Mouse (Mus musculus) heart, adult 9 months (tissue): Measurements from ENCODE around the gene Rbfox1.
A peak's percentile ranks its signal among the peaks of the same experiment; 100 is the strongest.

Experiments
- DNase-seq, 2 experiments: peaks; one replicate each; pipeline ENCODE4 v3.0.0; 2022; ENCODE audit warnings: low spot score in 2 of 2

The Rbfox1 gene

GRCm38 (mm10) chr16:5884746-5885689 is at the start of gene Rbfox1:
Gene Rbfox1, plus strand, starts transcription at chr16:5885355.
- no peak for DNase-seq

GRCm38 (mm10) chr16:5836744-5837143 is 48.4 kb upstream of the Rbfox1 start:
- no peak for DNase-seq

- DNase-seq: no peak
Measured at GRCm38 (mm10) chr16:5841167-5841566, 44.0 kb upstream of the Rbfox1 start.

GRCm38 (mm10) chr16:5845645-5846044 is 39.5 kb upstream of the Rbfox1 start:
- no peak for DNase-seq

GRCm38 (mm10) chr16:5853055-5853454 is 32.1 kb upstream of the Rbfox1 start:
- DNase-seq: no peak

- DNase-seq: no peak
Measured at GRCm38 (mm10) chr16:5864350-5864749, 20.8 kb upstream of the Rbfox1 start.

- DNase-seq: no peak
Measured at GRCm38 (mm10) chr16:5866966-5867365, 18.2 kb upstream of the Rbfox1 start.

GRCm38 (mm10) chr16:5870391-5870790 is 14.8 kb upstream of the Rbfox1 start:
- DNase-seq: no peak

- DNase-seq: peak; percentile 2 to 26
Measured at GRCm38 (mm10) chr16:5881820-5882219, 3.3 kb upstream of the Rbfox1 start.

GRCm38 (mm10) chr16:5885690-5886050 is 515 bp downstream of the Rbfox1 start:
- no peak for DNase-seq

GRCm38 (mm10) chr16:5895564-5895963 is 10.4 kb downstream of the Rbfox1 start:
- no peak for DNase-seq

GRCm38 (mm10) chr16:5898330-5898729 is 13.2 kb downstream of the Rbfox1 start:
- peak in 1 of 2 experiments; percentile 2 for DNase-seq

- no peak for DNase-seq
Measured at GRCm38 (mm10) chr16:5910742-5911141, 25.6 kb downstream of the Rbfox1 start.

GRCm38 (mm10) chr16:5911880-5912327 is 26.7 kb downstream of the Rbfox1 start:
- DNase-seq: peak; percentile 1 to 3

GRCm38 (mm10) chr16:5917937-5918336 is 32.8 kb downstream of the Rbfox1 start:
- no peak for DNase-seq

GRCm38 (mm10) chr16:5926986-5927385 is 41.8 kb downstream of the Rbfox1 start:
- DNase-seq: no peak

GRCm38 (mm10) chr16:5931680-5932079 is 46.5 kb downstream of the Rbfox1 start:
- peak; percentile 2 to 31 for DNase-seq

- peak in 1 of 2 experiments; percentile 7 for DNase-seq
Measured at GRCm38 (mm10) chr16:5940016-5940415, 54.9 kb downstream of the Rbfox1 start.

GRCm38 (mm10) chr16:5945682-5946081 is 60.5 kb downstream of the Rbfox1 start:
- no peak for DNase-seq

- DNase-seq: peak; percentile 1 to 4
Measured at GRCm38 (mm10) chr16:5953106-5953505, 68.0 kb downstream of the Rbfox1 start.

- no peak for DNase-seq
Measured at GRCm38 (mm10) chr16:5957418-5957817, 72.3 kb downstream of the Rbfox1 start.

GRCm38 (mm10) chr16:5961786-5962185 is 76.6 kb downstream of the Rbfox1 start:
- no peak for DNase-seq

- no peak for DNase-seq
Measured at GRCm38 (mm10) chr16:5974172-5974571, 89.0 kb downstream of the Rbfox1 start.
